Mouse (Mus musculus) cerebellum, adult 8-10 months (tissue): ENCODE results near the gene Sept4.

Source experiments
- DNase-seq: peaks from one replicate; pipeline ENCODE4 v3.0.0; 2022

Gene Sept4

DNA sequence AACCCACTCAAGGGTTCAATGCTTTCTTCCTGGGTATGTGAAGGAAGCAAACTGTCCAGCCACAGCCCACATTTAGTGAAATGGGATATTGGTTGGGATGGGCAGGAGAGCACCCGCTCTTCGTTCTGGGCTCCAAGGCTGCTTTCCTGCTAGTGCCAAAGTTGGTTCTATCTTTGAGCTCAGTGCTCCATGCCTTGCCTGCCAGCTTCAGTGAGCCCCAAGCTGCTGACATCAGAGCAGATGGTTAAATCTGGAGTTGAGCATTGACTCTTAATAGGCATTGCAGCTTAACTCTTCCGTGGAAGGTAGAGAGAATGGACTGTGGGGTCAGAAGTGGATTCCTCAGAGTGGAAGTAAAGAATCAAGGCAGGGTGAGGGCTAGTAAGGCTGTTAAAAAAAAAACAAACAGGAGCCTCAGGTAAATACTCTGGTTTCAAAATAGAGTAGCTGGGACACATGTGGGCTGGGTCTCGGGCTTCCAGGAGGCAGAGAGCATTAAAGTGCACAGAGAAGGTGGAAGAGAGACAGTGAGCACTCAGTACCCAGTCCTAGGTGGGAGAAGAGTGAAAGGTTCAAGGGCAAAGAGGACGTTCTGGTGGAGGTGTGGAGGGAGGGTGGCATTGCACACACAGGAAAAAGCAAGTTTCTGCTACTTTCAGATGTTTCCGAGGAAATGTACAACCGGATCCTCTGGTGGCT is at the start of gene Sept4:
Gene Sept4, plus strand, starts transcription at position 649 of the 699 bp plus-strand sequence.
- no peak for DNase-seq

DNA sequence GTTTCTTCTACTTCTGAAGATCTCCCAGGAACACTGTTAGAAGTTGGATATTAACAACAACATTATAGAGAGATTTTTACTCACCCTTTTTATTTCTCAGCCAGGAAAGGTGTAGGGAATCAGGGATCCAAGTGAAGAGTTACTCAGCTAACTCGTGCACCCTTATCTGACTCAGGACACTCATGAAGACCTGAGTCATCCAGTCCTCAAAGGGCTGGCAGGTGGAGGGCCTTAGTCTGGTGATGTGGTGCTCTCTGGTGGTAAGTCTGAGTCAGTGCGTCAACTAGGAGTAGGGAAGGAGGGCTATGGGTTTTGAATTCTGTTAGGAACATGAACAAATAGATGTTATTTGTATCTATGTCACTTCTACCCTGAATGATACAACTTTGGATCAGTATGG is 49.4 kb upstream of the Sept4 start:
- peak; percentile 18 for DNase-seq

DNA sequence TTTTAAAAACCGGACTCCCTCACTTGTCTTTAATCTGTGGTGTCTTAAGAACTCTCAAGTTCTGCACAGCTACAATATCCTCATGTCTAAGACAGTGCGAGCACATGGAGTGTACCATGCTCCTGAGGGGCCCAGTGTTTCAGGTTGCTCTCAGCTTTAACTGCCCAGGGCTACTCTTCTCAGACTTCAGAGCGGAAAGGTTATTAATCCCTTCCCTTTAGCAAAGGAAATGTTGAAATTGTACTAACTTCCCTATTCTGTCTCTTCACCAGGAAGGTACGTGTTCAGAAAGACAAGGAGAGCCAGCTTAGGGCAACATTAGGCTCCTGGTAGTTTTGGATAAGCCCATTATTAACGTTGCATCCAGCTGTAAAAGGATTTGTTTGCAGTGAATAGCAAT is 45.2 kb upstream of the Sept4 start:
- DNase-seq, result no peak

DNA sequence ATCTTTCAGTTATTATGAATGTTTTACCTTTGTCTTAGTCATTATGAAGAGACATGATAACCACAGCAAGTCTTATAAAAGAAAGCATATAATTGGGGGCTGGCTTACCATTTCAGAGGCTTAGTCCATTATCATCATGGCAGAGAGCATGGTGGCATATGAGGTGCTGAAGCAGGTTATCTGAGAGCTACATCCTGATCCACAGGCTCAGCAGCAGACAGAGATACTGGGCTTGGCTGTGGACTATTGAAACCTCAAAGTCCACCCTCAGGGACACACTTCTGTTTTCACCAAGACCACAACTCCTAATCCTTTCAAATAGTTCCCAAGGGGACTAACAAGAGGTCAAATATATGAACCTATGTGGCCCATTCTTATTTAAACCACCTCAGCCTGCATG is 44.7 kb upstream of the Sept4 start:
- DNase-seq, result no peak

DNA sequence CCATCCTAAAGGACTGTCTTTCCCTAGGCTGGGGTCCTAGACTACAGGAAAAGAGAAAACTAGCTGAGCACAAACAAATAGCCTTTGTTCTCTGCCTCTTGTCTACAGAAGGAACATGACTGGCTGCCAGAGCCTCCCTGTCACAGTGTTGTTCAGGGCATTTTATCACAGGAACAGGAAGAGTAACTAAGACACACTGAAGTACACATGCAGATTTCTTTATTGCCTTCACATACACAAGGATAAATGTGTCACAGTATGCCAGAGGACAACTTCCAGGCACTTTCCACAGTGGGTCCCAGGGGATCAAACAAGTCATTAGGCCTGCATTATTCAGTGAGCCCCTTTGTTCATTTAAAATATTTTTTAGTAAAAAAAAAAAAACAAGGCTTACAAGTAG is 43.9 kb upstream of the Sept4 start:
- no peak for DNase-seq

DNA sequence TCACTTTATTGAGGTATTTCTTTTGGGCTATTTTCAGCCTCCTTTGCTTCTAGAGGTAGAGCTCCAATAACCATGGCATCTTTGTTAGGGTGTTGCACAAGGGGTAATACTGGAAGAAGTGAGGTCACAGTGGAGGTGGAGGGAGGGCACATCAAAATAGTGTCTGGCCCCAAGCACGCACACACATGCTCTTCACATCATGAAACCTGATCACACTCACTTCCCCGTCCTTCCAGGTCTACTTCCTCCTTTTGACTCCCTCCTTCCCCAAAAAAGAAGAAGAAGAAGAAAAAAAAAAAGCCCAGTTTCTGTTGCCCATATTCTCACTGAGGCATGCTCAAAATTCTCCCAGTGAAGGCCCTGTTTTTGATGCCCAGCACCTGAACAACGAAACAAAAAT is 41.3 kb upstream of the Sept4 start:
- DNase-seq, result no peak

DNA sequence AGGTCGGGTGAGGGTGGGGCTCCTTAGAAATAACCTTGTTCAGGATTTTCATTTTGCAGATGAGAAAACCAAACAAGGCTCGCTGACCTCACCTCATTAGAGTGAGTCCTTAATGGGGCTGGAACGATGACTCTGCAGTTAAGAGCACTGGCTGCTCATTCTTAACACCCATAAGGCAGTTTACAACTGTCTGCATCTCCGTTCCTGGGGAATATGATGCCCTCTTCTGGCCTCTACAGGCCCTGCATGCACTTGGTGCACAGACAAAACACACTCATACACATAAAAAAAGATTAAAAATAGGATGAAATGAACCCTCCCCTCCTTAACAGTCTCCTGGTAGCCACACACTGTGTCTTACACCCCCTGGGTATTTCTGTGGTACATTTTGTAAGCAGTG is 40.7 kb upstream of the Sept4 start:
- DNase-seq, result no peak

DNA sequence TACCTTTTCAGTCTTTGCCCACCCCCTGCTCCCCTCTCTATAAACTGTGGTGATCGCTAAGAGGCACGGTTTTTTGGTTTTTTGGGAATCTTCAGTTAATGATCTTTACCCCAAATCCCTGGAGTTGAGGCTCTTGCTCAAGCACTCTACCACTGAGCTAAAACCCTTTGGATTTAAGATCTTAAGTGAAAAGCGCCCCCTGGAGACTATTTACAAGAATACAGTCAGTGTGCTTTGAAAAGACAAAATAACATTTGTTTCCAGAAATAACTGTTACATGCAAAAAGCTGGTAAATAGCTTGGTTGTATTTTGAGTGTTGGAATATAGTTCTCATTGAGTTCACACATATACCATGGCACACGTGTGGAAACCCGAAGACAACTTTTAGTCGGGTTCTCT is 37.0 kb upstream of the Sept4 start:
- no peak for DNase-seq

DNA sequence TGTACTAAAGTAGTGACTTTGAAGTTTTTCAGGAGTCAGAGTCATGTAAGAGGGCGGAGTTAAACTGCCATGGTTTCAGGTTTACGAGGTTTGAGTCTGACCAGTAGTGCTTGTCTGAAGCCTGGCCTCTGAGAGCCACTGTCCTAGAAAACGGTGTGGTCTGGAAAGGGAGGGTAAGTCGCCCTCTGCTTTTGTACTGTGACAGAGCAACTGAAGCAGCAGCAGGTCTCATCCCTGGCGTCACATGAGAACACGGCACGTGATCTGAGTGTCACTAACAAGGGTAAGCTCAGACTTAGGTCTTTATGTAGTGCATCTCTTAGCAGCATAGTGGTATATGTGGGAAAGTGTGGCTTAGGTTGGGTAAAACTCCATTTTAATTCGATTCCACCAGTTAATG is 26.4 kb upstream of the Sept4 start:
- no peak for DNase-seq

DNA sequence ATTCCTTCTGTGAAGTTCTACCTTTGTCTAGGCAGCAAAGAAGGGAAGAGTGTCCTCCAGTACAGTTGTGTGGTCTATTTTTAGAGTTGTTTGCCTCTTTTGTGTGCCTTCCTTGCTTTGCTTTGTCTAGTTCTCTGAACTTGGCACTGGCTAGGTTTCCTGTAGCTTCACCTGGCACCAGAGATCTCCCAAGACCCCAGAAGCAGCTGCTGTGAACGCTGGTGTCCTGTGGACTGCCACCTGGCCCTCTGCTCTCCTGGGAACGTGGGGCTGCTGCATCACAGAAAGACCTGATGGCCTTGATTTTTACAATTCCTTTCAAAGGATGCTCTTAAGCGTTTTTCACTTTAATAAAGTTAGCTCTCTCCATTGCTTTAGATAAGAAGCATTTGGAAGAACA is 25.8 kb upstream of the Sept4 start:
- peak; percentile 15 for DNase-seq

DNA sequence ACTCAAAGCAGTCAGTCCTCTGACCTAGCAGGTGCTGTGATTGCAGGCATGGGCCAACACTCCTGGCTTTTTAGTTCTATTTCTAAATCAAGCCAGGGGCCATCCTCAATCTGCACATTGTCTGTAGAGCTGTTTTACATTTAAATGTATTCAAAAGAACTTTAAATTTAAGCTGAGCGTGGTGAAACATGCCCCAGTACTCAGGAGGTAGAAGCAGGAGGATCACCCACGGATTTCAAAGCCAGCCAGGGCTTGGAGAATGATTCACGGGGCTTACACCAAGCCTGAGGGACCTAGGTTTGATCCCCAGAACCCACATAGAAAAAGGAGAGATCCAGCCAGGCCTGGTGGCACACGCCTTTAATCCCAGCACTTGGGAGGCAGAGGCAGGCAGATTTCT is 15.4 kb upstream of the Sept4 start:
- no peak for DNase-seq

DNA sequence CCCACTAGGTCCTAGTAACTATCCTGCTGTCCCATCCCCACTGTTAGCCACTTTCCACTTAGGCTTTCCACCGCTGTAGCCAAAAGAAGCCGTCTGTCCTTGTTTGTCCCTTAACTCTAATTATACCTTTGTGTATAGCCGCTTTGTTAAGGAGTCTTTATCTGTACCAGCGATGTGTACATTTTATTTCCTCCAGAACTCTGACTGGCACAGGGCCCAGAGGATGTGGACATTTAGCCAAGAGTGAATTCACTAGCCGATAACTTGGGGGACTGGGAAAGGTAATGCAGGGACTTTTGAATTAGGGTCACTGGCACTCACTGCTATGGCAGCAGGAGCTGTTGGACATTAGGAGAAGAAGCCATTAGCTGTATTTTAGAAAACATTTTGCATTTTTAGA is 14.3 kb upstream of the Sept4 start:
- no peak for DNase-seq

DNA sequence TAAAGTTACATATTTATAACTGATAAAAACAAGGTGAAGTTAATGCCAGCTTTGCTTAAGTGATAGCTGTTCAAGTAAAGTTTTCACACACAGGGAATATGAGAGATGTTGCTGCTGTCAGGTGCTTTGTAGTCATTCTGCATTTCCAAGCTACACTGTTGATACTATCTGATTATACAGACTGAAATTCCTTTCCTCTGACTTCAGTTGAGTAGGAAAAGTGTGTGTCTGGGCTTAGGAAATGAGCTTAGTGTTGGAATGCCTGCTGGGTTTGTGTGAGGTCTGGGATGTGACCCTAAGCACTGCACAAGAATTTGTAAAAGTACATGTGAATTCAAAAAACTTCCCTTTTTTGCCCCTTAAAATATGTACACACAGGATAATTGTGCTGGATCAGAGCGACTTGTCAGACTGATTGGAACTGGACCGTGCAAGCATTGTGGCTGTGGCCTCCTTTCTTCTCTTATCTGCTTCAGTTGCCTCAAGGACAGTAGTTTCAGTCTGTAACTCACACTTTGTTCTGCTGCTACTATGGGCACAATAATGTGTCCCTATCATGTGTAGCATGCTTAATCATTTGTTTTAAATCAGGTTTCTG is 13.5 kb upstream of the Sept4 start:
- no peak for DNase-seq

DNA sequence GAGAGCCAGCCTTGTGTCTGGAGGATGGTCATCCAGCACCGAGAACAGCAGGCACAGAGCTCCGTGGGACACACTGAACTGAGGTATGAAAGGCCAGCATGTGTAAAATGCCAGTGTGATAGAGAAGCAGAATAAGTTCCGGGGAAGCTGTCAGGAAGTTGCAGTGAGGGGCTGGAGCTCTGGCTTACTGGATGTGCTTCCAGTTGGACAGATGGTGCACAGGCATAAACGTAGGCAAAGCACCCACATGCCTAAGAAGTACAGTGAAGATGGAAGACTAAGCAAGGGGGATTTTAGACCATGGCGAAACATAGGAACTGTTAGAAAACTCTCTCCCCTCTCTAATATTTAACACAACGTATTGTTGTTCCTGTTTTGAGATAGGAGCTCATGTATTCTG is 7.5 kb upstream of the Sept4 start:
- DNase-seq, result no peak

DNA sequence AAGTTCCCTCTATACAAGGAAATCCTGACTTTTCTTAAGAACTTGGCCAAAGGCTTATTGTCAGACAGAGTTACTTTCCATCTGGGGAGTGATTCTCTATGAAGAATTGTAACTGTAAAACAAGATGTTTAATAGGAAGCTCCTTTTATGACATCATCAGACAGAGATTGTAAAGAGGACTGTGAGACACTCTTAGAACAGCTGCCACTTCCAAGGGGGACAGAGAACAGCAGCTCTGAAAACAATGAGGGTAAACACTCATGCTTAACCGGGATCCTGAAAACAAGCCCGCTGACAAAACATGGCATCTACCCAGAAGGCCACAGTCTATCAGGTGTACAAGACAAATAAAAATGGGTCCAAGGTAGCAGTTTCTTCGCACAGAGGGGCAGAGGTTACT is 2.2 kb upstream of the Sept4 start, which contains the start of gene Gm11492:
Gene Gm11492, plus strand, starts transcription at position 153 of the 400 bp plus-strand sequence.
- no peak for DNase-seq

DNA sequence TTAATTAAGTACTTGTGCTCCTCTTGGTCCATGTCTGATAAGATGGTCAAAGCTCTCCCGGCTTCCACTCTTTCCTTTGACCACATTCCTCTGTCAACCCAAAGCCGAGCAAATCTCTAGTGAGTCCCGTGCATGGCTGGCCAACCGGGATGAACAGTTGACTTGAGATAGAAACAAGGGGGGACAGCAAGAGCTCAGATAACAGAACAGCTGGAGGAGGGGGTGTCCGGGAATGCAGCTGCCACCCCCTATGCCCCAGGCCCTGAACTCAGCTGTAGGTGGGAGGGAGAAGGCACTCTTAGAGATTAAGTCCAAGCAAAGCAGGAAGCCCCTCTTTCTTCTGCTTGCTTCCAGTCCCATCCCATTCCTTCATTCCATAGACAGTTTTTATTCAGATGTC is 2.0 kb downstream of the Sept4 start:
- no peak for DNase-seq

DNA sequence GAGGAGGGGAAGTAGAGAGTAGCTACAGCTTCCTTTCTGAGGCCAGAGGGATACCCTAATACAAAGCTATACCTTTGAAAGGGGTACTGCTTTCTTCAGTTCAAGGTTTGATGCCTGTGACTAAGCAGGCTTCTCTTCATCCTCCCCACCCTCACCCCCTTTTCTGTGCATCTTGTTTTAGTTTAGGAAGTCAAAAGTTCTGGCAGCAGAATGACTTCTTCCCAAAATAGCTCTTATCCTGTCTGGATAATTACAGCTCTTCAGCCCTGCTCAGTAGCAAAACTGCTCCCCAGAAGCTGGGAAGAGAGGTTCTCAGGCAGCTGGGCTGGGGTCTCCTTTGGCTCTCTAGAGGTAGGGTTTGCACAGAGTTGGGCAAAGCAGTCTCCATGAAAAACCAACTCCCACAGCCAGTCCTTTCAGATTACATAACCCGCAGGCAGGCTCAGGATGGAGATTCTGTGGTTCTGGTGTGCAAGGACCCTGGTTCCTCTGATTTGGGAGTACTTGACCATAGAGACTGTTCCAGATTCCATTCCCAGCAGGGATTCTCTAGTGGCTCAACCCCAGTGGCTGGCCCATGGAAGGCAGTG is 2.8 kb downstream of the Sept4 start:
- DNase-seq, result no peak

DNA sequence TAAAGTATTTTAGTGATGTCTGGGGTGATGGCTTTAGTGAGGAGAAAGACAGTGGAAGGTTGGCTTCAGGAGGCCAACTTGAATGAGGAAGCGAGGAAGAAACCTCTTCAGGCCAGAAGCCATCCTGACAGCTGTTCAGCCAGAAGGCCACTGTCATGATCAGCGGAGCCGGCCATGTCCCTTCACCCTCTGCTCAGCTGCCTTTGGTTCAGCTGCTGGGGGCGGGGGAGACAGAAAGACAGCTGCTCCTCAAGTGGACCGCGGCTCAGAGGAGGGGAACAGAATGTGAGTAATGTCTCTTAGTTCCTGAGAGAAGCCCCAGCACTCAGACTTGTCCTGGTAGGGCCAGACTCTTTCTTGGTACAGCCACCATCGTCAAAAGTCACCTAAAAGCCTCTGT is 5.0 kb downstream of the Sept4 start:
- no peak for DNase-seq

DNA sequence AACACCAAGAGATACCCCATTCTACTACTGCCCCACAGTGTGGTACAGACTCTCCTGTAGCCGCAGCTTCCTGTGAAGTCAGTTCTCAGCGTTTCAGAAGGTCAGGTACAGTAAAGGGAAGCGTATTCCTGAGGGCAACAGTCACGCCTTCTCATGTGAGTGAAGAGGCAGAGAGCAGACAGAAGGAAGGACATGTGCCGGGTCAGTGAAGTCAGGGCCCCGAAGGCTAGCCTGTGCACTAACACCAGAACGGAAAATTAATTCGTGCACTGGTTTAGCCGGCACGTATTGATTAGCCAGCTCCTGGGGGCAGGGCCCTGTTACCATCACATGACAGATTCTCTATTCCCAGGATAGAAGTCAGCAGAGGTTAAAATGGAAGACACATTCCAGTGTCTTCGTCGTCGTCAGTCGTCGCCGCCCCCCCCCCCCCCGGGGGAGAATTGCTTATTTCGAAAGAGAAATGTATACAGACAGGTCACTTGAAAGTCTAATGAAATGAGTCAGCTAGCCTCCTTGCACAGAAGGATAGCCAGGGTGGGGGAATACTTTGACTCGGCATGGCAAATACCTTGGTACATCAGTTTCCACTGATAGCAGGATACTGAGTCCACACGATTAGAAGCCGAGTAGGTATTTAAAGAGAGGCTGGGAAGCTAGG is 5.9 kb downstream of the Sept4 start:
- DNase-seq, result no peak

DNA sequence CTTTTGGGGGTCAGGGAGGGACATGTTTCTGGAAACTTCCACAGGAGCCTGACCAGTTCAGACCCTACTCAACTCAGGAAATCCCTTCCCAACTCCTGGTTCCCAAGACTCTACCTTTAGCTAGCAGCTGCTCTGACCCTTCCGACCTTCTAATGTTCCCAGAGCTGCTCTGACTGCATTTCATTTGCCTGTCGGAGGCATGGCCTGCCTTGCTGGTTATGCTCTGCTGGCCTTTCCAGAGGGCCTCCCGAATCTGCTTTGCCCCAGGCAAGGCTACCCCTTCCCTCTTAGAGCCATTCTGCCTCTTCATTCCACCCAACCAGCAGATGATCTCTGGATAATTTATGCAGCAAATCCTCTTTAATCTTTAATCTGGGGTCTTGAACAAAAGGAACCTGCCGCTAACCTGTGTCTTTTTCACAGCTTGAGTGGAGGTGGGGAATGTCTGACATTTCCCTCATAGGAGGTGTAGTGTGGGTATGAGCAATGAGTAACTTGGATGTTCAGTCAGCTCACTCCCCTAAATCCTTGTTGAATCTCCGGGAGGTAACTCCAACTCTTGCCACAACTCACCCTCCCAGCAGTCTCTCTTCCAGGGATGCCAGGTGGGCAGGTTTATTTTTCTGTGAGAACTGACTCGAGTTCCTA is 9.0 kb downstream of the Sept4 start:
- DNase-seq, result no peak

DNA sequence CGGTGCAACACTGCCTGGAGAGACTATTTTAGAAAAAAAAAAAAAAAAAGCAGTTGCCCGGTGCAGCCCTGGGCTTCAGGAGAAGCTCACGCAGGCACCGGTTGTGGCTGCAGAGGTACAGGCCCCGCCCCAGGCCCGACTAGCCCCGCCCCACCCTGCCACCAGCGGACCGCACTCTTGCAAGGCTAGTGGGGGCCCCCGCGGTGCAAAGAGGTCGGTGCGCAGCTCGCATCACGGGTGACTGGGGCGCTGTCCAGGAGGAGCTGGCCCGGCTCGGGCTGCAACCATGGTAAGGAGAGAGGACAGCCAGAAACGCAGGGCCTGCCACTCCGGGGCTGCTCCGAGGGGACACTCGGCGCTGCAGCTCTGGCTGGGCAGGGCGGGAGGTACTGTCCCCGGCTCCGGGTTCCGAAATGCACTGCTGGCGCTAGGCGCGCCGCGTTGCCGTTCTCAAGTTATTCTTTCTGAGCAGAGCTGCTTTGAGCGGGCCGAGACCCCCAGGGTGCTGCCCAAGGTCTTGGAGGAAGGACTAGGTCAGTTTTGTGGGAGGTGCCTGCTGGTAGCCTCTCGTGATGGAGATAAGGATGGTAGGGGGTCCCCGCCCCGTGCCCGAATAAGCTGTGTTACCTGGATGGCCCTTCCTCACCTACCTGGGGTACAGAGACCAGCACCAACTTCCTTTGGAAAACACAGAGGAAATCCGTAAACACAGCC is 9.7 kb downstream of the Sept4 start:
- peak; percentile 85 for DNase-seq

DNA sequence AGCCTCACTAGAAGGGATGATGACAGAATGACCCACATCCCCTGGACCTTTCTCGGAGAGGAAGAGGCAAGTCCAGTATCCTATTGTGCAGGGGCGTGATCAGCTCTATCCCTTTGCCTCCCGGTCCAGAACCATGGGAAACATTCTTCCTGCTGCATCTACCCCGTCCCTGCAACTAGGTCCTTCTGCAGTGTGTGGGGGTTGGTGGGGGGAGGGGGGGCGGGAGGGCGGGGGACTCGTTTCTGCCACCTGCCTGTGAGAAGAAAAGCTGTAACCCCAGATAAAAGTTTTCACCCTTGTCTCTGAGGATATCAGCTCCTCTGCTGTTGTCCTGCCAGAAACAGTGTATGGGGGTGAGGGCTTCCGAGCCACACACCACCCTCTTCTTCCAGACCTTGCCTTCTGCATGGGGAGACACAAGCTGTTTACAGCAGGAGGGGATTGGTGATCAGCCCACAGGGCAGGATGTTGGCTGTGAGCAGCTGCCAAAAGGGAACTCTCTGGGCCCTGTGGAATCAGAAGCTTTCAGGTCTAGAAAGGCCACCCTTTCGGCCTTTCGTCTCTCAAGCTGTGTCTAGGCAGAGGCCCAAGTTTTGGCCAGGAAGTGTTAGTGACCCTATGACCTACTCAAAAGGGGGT is 10.4 kb downstream of the Sept4 start:
- peak; percentile 64 for DNase-seq
